Mouse (Mus musculus): ENCODE measurements around the gene Dnal1. TPM values are rescaled to one million over a fixed set of nuclear protein-coding genes. Genes with fewer than 3 reads are reported as not detected.

Gene Dnal1
- polyA plus RNA-seq, 1 experiment from 2014 or later = 2.1 TPM

DNA sequence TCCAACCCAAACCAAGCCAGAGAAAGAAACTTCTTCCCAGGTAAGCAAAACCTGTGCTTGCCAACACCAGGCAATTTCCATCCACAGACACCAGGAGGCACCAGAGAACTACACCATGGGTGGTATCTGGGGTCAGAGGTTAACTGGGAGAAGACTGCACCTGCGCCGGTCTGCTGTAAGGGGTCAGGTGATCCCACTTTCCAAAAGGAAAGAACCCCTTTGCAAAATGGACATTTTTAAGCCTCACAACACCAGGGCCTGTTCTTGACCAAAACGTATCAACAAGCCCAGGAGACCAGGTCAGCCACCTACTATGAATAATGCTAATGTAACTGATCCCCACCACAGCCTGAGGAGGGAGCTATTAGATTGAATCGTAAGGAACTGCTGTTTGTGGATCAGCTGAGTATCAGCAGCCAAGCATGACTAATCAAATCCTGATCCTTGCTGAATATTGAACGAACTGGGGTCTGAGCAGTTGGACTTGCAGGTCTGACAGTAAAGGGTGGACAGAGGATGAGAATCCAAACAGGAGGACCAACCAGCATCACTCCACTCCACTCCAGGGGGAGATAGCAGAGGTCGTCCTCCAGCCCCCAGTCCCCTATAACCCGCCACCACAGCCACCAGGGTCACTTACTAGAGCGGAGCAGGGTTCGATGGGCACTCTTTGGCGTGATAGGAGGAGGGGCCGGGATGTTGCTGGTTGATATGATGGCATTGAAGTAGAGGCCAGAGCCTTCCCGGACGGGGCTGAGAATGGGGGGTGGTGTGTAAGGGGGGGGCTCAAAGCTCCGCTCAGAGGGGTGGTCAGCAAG lies 47.7 kb downstream of the Dnal1 start:
- peak; percentile 67 for DNase-seq (ENCODE audit: low spot score)

DNA sequence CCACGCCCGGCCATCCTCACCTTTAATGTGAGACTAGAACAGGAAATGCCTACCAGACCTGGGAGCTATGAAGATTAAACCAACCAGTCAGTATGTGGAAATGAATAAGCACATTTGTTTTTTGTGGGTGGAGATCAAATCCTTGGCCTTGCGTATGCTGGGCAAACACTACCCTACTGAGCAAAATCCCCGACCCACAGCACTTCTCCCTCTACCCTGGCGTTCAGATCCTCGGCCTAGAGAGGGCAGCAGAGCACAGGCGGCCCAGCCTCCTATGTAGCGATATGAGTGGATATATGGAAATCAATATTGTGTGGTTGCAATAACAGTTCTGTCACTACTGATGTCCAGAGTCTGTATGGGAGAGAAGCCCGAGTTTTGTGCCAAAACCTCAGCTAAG lies 49.0 kb downstream of the Dnal1 start:
- peak; percentile 44 for DNase-seq (ENCODE audit: low spot score)

DNA sequence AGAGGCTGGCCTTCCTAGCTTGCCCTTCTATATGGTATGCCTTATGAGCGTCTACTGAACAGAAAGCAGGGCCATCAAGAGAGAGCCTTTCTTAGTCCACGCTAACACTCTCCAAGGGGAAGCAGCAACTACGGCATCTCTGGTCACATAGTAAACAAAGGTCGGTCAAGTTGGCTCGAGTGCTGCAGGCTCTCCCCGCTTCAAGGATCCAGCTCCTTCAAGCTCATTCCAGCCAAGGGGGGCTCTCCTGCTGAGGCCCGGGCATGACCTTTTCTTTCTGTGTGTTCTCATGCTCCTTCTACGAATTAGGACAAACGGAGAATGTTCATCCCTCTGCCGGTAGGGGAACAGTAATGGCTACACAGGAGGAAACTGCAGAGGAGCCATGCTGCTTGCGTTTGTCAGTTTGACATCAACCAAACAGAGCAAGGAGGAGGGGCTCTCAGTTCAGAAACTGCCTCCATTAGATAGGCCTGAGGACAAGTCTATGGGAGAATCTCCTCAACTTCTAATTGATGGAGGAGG lies 49.5 kb downstream of the Dnal1 start:
- no peak for DNase-seq (ENCODE audit: low spot score)

DNA sequence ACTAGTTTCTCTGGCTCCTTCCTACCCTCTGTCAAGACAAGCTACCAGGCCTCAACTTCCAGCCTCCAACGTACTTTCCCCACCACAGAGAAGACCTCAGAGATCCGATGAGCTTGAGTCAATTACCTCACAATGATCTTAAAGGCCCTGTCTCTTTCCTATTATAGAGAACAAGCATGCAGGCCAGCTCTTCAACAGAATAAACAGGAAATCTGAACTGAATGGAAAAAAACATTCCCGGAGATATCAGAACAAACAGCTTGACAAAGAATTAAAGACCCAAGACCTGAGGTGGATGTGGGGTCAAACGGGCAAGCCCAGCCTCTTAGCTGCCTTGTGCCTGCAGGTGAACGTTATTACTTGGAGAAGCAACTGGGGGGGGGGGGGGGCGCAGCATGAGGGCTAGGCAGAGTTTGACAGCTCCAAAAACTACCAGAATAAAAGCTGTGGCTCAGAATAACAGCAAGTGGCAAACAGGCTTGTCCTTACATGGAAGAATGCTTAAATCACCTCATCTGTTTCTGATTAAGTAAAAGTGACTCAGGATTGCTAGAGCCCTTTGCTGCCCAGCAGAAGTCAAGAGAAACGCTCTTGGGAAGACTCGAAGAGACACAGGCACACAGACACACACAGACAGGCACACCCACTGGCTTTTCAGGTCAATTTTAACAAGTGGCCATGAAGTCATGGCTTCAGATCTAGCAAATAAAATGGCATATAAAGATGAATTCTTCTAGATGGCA lies 51.6 kb downstream of the Dnal1 start:
- DNase-seq (ENCODE audit: low spot score) = no peak

DNA sequence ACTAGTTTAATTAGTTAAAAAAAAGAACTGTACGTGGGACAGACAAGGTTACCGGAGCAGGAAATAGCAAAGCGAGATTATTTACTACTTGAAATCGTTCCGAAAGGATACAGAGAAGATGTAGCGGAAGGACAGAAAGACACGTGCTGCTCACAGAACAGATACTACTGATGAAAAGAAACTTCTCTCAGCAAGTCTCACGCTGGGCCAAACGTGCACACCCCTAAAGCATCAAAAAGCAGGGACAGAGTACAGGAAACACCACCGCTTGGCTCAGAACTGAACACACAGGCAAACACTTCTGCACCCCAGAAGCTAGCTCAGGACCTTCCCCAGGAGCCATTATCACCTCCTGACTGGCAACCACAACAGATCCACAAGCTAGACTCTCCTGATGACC lies 56.4 kb downstream of the Dnal1 start:
- no peak for DNase-seq (ENCODE audit: low spot score)

DNA sequence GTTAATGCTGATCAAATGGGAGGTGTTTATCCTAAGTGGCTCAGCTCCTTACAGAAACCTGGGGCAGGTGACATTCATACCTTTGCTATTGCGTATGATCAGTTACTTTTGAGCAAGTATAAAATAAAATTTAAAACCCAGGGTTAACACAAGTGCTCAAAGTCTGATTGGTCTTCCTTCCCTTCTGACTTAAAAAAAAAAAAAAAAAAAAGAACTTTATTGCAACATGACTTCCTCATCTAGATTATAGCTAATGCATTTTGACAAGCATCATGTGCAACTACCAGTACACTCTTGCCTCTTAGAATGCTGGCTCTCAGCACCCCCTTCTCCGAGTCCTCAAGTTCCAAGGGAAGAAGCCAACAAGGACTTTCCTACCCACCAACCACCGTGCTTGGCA lies 58.0 kb downstream of the Dnal1 start:
- no peak for DNase-seq (ENCODE audit: low spot score)

DNA sequence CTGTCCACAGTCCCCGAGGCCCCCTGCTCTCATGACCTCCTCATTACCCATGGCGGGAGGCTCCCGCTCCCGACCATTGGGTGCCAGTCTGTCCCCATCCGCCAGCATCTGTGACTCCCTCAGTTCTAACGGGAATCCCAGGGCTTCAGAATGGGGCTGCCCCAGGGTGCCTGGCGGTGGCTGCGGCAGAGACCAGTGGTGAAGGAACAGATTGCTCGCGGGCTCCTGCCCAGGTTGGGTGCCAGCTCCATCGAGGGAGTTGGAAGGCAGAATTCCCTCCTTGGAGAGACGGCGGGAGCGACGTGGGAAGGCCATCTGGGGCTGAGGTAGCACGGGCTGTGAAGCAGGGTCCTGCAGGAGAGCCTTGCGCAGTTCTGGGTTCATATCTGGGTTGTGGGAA lies 58.7 kb downstream of the Dnal1 start:
- DNase-seq (ENCODE audit: low spot score) = no peak

DNA sequence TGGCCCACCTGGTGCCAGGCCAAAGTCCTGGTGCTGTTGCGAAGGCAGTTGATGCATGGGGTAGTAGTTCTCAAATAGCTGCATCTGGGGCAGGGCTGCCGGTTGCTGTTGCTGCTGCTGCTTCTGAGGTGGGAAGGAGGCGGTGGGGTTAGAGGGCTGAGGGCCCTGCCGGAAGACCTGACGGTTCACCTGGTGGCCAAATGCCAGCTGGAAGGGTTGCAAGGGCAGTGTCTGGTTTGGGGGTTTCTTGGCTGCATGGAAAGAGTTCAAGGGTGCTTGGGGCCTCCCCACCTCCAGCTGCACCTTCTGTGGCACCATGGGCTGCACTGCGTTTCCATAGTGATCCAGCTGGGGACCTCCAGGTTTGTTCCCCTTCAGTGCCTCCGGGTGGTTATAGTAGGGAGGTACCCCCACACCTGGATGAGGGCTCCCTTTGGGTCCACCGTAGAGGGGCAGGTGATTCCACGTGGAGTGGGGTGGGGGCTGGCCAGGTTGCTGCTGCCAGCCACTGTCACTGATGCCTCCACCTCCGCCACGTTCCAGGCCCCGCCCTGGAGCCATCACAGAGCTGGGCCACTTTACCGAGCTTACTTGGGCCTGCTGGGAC lies 59.2 kb downstream of the Dnal1 start:
- DNase-seq (ENCODE audit: low spot score) = peak; percentile 31

DNA sequence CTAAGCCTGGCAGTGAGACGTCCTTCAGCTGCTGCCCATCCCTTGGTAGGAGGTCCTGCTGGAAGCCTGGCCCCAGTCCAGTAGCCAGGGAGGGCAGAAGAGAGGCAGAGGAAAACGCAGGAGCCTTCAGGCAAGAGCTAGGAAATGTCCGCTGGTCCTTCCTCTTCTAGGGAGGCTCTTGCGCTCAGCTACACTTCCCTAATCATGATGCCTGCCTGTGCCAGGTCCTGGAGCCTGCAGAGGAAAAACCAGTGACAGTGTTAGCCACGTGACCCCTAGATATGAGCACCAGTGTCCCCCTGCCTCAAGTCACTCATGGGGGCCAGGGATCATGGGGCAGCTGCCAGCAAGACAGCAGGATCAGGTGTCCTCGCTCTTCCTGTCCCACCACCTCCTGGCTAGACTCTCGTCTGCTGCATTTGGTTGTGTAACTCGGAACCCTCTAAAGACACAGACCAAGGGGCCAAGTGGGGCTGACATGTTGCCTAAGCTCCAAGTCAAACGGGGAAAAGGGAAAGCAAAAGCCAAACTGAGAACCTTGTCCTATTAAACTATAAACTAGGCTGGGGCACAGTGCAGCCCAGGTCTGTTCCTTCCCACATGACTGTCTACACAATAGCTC lies 60.1 kb downstream of the Dnal1 start:
- no peak for DNase-seq (ENCODE audit: low spot score)

DNA sequence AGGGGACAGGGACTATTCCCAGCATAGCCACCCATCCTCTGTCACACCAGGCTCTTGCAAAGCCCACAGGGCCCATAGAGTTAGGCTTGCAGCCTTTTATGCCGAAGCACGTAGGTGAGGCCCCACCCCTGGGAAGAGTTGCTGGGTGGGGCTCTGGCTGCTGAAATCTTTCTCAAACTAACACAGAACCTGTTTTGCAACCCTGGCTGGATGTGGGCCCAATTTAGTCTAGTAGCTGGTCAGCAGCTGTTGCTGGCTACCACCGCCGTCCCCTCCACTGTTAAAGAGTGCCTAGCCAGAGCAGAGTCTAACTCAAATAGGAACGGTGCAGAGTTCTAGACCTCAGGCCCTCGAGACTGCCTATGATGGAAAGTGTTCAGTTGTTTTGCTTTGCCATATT lies 60.7 kb downstream of the Dnal1 start:
- DNase-seq (ENCODE audit: low spot score) = no peak

DNA sequence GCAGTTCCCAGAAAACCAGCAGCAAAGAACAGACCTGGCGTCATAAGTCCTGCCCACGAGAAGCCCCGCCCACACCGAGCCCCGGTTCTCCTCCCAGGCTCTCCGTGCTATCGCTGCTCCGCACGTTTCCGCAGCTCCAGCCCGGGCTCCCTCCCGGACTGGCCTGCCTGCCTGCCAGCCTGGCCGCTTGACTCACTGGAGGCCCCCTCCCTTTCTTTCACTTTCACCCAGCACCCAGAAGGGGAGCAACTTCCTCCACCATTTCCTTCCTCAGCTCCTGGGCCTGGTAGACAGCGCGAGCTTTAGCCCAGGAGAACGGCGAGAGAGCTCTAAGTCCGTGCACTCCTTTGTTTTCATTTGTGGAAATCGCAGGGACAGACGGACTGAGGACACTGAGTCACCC lies 61.5 kb downstream of the Dnal1 start:
- peak; percentile 76 for DNase-seq (ENCODE audit: low spot score)

DNA sequence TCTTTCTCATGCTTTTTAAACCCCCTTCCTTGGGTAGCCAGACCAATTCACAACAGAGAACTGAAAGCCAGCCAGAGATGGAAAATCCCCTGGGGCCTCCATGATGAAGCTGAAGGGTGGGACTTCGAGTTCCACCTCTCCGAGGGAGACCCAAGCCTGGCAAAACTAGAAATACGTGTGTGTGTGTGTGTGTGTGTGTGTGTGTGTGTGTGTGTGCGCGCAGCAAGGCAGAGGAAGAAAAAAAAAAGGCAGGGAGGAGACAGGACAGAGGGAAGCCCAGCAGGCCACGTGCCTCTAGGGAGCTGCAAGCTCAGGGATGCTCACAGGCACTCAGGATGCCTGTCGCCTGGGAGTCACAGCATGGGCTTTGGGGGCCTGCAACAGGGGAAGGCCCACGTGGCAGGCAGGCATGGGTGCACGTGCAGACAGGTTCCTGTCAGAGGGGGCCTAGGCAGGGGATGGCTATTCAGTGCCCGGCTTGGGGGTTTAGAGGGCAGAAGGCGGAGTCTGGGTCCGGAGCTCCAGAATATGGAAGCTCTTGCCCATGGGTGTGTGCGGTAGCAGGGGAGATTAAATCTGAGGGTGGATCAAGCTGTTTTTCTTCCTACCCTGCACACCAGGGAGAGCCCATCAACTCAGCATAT lies 62.1 kb downstream of the Dnal1 start:
- DNase-seq (ENCODE audit: low spot score) = peak; percentile 68

DNA sequence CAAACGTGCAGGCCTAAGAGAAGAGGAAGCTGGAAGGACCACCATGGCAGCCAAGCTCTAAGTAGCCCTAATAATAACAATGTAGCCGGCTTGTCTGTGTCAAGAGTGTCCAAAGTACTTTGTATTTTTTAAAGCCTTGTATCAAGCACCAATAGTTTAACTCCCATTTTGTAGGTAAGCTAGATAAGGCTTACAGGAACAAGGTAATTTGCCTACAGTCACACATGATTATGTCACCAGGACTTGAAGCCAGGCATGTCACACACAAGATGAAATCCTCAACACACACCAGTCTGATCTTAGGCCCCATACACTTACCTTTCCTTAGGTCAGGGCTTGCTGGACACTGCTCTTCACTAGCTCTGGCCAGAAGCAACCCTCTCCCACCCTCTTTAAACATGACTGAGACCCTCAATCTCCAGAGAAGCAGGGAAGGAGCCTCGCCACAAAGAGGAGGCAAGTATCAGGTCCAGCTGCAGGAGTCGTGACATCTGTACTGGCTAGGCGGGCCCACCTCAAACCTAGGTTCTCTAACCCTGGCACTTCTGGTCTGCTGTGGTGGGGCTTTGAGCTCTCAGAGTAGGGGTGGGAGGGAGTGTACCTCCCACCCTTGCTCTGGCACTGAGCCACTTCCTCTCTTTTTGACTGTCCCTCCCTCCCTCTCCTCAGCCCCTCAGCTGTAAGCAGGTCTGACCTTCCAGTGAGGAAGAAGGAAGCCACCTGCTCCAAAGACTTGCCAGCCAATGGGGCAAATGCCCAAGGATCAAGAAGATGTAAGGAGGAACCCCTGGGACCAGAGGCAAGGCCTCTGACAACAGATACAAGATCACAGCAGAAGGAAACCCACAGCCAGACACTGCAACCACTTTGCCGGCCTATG lies 63.0 kb downstream of the Dnal1 start:
- DNase-seq (ENCODE audit: low spot score) = peak; percentile 76

DNA sequence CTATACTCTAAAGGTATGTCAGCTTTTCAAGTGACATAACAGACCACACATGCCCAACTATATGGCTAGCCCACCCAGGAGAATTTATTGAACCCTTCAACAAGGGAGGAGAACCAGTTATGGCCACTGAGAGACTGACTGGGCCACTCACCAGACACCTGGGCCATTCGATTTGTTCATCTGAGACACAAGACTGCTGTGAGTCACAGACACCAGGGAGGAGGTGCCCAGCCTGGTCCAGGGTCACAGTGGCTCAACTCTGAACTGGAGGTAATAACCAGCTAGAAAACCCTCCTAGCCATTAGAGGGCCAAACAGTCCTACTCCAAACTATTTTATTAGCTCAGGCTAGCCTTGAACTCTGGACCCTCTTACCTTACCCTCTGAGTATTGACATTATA lies 63.9 kb downstream of the Dnal1 start:
- DNase-seq (ENCODE audit: low spot score) = no peak

DNA sequence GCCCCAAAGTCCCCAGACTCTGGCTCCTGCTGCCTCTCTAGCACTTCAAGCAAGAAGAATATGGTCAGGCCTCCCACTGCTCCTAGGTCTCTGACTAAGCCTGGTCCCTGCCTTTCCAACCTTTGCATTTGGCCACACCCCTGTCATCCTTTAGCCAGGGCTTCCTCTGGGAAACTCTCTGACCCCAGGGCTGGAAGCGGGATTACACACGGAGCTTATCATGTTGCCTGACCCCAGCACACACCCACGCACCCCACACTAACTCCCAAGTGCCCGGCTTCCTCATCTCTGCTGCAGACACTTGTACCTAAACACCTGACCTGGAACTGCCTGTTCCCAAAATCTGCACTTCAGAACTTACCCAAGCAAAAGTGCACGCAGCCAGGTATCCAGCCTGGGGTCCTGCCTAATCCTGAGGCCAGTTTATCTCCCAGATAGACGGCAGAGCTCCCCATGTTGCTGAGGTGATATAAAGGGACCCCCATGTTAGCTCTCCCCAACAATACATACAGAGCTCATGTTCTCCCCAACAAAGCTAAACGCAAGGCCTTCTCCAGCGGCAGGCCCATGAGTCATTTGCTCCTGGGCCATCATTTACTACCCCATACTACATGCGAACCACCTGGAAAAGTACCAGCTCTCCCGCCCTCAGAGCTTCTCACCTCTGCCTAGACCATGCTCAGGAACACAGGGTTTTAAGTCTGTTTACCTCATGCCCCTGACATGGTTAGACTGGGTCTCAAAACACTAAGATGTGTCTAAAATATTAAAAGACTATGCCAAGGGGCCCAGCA lies 64.7 kb downstream of the Dnal1 start:
- DNase-seq (ENCODE audit: low spot score) = no peak

DNA sequence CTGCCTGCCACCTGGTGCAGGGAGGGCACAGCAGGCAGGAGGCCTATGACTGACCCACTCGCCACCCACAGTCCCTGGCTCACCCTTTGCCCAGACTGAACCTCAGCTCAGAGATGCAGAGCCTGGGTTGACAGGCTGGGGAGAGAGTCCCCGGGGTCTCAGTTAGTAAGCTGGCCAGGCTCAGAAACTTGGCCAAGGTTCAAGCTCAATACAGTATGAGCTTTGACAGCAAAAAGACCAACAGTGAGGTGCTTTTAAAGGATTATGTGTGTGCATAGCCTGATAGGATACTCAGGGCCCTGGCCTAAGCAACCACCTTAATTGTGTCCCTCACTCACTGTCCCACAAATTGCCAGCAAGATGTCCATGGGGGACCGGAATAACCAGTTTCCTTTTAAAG lies 65.9 kb downstream of the Dnal1 start:
- DNase-seq (ENCODE audit: low spot score) = no peak

DNA sequence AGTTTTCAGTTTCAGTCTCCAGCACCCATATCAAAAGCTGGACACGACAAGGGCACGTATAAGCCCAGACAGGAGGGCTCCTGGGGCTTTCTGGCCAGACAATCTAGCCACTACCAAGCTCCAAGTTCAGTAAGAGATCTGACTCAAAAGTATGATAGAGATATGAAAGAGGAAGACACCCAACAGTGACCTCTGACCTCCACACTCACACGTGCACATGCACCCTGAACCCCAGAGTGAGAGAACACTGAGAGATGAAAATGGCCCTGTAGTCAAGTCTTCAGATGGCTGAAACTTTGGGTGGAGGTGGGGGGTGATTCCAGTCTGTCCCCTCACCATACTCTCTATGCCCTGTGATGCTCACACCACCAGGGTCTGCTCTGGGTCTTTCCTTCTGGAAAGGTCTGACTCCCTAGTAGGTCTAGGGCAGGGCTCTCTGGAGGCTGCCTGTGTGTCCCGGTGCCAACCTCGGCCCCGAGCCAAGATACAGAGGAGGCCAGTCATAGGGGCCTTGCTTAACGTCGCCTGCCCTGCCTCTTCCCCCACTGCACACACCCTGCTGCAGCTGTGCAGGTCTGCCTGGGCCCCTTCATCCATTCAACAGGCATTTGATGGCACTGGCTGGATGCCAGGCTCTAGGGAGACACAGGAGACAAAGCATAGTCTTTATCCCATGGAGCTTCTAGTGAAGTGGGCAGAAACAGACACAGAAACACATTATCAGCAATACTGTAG lies 66.7 kb downstream of the Dnal1 start:
- DNase-seq (ENCODE audit: low spot score) = no peak

DNA sequence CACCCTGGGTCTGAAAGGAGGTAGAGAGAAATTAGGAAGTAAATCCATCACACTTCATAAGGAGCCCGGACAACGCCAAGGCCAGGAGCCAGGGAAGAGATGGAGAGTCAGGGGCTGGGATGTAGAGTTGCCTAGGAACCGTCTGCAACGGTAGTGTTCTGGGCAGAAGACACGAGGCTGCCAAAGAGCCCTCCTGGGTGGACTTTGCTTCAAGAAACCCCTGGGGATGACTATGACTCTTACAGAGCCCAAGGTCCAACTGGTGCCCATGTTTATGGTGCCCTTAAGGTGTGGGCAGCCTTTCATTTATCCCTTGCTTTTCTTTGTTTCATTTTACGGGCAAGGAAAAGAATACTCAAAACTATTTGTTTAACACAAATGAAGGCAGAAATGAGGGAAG lies 67.8 kb downstream of the Dnal1 start:
- DNase-seq (ENCODE audit: low spot score) = no peak

DNA sequence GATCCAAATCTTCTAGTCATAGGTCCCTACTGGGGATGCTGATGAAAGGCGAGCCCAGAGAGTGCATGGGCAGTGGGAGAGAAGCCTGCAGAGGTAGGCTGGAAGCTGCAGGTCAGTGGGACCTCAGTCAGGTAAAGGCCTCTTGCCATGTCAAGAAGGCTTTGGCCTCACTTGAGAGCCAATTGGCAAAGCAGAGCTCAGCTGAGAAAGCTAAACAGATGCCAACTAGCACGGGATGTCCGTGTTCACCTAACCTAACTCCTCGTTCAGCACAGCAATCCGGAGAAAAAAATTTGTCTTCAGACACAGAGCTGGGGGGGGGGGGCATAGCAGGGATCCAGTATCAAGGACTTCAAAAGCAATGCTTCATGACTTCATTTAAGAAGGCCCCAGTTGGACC lies 70.8 kb downstream of the Dnal1 start:
- DNase-seq (ENCODE audit: low spot score) = no peak
